Mouse (Mus musculus) limb, embryonic 14.5 days (tissue): ENCODE data around the gene Maml3. TPM values are rescaled to one million over a fixed set of nuclear protein-coding genes. Genes with fewer than 3 reads are reported as not detected.
A peak's percentile ranks its signal among the peaks of the same experiment; 100 is the strongest.

Experiments
- ATAC-seq: fragments of 200-750 bp; cut with Nextera tagmentation; 2 replicates; pipeline ENCODE4 v1.8.0; 2017; ENCODE audit warnings: low read depth, moderate number of reproducible peaks, moderate TSS enrichment; ENCODE audit not compliant: low FRiP score
- DNase-seq: peaks from one replicate; pipeline ENCODE4 v3.0.0-alpha.2; 2015; ENCODE audit warnings: low spot score
- H3K27ac ChIP-seq: fragments of 300-500 bp; sonication (generic); replicated peaks from 2 replicates; pipeline ENCODE4 v1.5.1; 2014; ENCODE audit warnings: low read depth, mild to moderate bottlenecking, low read length, moderate library complexity, mixed read lengths
- H3K27me3 ChIP-seq: fragments of 300-500 bp; sonication (generic); 2 replicates; pipeline ENCODE4 v1.6.1; 2014; ENCODE audit warnings: low read length, mixed read lengths; ENCODE audit not compliant: control insufficient read depth, insufficient read depth
- H3K36me3 ChIP-seq: fragments of 300-500 bp; sonication (generic); 2 replicates; pipeline ENCODE4 v1.6.1; 2014; ENCODE audit warnings: mild to moderate bottlenecking, low read length, moderate library complexity, mixed read lengths; ENCODE audit not compliant: control insufficient read depth, insufficient read depth
- H3K4me1 ChIP-seq: fragments of 300-500 bp; sonication (generic); 2 replicates; pipeline ENCODE4 v1.6.1; 2014; ENCODE audit warnings: antibody characterized with exemption, low read length, mixed read lengths; ENCODE audit not compliant: control insufficient read depth, insufficient read depth
- H3K4me2 ChIP-seq: fragments of 300-500 bp; sonication (generic); replicated peaks from 2 replicates; pipeline ENCODE4 v1.6.1; 2014; ENCODE audit warnings: low read depth, mild to moderate bottlenecking, low read length, moderate library complexity; ENCODE audit not compliant: severe bottlenecking
- H3K4me3 ChIP-seq: fragments of 300-500 bp; sonication (generic); replicated peaks from 2 replicates; pipeline ENCODE4 v1.5.1; 2014; ENCODE audit warnings: low read length
- H3K9ac ChIP-seq: fragments of 300-500 bp; sonication (generic); 2 replicates; pipeline ENCODE4 v1.6.1; 2014; ENCODE audit warnings: mild to moderate bottlenecking, low read depth, low read length, moderate library complexity; ENCODE audit not compliant: severe bottlenecking
- H3K9me3 ChIP-seq: fragments of 300-500 bp; sonication (generic); 2 replicates; pipeline ENCODE4 v1.6.1; 2016; ENCODE audit warnings: low read length; ENCODE audit not compliant: control insufficient read depth
- POLR2A ChIP-seq: fragments of 200-500 bp; IDR thresholded peaks from 2 replicates; pipeline ENCODE4 v1.8.0; 2012; ENCODE audit warnings: inconsistent platforms, mild to moderate bottlenecking, moderate library complexity, borderline replicate concordance; ENCODE audit not compliant: insufficient read depth, insufficient read length; ENCODE audit errors: extremely low read depth
- WGBS: fragments of 180-500 bp; shearing (Covaris S2); extraction: QIAGEN DNeasy Blood & Tissue Kit; methylation state at CpG from one replicate; pipeline ENCODE4 v1.1.7; 2014; 5-methylcytosine and 5-hydroxymethylcytosine counted together
- polyA plus RNA-seq, 2 experiments: library from polyadenylated mRNA; depleted of rRNA in 1 of 2; stranded (reverse) in 1 of 2; unstranded in 1 of 2; fragments of >200 nt; fragmentation: Nextera tagmentation in 1 of 2; extraction: Ambion mirVana in 1 of 2; gene quantifications; 2 replicates each; pipeline versions ENCODE4 v1.2.1 to v1.2.3; 2012 to 2014

The Maml3 gene
- polyA plus RNA-seq, 2 experiments = 5.4 to 5.6 TPM

DNA sequence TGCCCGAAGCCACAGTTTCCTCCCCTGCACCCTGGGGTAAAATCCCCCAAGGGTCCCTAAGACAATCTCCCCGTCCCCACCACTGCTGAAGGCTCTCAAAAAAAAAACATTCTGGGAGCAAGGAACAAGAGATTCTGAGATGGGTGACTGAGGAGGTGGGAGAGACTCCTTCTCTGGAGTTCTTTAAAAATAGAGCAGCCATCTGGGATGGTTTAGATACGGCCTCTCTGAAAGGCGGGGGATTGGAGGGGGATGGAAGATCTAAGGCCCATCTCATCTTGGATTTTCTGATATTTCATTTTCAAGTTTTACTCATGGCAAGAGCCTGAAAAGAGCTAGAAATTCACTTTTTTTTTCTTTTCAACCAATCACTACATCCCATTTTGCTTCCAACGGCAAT lies 219.4 kb downstream of the Maml3 start:
- H3K4me2 ChIP-seq = no peak overlapping the region
- no peaks in the 10 kb centered on the region for H3K27me3 ChIP-seq
- no peaks in the 10 kb centered on the region for H3K9me3 ChIP-seq
- WGBS = 77% methylated on average over 5 of the region's 5 CpGs
- peaks cover 25% of the 10 kb centered on the region for H3K4me1 ChIP-seq
- no peak for DNase-seq
- no peak for TF ChIP-seq POLR2A
- no peak overlapping the region for H3K4me3 ChIP-seq
- H3K36me3 ChIP-seq = no peaks in the 10 kb centered on the region
- no peak for ATAC-seq
- H3K27ac ChIP-seq = no peak overlapping the region
- no peak overlapping the region for H3K9ac ChIP-seq

GRCm38 (mm10) chr3:51881981-51882380 lies 222.9 kb downstream of the Maml3 start:
- Histone ChIP-seq H3K27ac (no peak overlapping the region), H3K4me3 (no peak overlapping the region), H3K4me2 (no peak overlapping the region), H3K27me3 (no peaks in the 10 kb centered on the region), H3K9me3 (no peaks in the 10 kb centered on the region), H3K4me1 (peaks cover 9% of the 10 kb centered on the region), H3K36me3 (no peaks in the 10 kb centered on the region), H3K9ac (no peak overlapping the region)
- WGBS = 36% methylated on average over 10 of the region's 10 CpGs
- ATAC-seq (peak; percentile 57; the same call in 1 of the 2 replicates), DNase-seq (peak; percentile 55)
- TF ChIP-seq POLR2A = no peak

DNA sequence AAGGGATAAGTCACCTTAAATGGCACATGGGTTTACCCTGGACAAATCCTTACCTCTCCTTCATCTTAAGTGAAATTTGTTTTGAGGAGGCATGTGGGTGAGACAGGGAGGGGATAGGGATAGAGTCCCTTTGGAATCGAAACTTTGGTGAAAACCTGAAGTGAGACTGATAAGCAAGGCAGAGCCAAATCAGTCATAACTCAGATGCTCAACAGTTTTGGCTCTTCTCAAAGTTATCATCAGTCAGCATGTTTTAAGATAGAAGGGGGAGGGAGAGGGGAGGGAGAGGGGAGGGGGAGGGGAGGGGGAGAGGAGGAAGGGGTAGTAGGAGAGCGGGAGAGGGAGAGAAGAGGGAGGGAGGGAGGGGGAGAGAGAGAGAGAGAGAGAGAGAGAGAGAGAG lies 223.5 kb downstream of the Maml3 start:
- WGBS = 61% methylated on average over 2 of the region's 2 CpGs
- peaks cover 9% of the 10 kb centered on the region for H3K4me1 ChIP-seq
- H3K9me3 ChIP-seq = no peaks in the 10 kb centered on the region
- TF ChIP-seq POLR2A = no peak
- H3K9ac ChIP-seq = no peak overlapping the region
- no peaks in the 10 kb centered on the region for H3K36me3 ChIP-seq
- no peak overlapping the region for H3K4me2 ChIP-seq
- DNase-seq (no peak), ATAC-seq (no peak)
- no peak overlapping the region for H3K4me3 ChIP-seq
- no peak overlapping the region for H3K27ac ChIP-seq
- no peaks in the 10 kb centered on the region for H3K27me3 ChIP-seq

DNA sequence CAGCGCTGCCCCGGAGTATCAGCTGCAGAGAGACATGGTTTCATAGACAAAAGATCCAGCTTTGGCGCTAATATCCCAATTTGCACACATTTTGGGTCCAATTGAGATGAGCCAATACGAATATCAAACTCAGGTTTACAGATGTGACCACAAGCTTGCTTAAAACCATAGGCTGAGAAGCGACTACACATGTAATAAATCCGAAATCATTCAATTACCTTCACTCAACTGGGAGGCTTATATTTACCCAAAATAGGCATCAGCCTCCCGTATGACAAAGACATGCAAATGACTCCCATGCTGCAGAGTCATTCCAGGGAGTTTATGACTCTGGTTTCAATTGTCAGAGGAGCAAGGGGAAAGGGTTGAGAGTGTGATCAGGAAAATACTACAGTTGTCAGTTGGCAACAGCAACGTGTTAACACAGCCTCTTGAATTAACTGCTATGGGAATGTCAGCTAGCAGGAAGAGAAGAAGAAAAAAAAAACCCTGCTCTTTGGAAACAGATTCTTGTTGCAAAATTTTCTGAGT lies 224.3 kb downstream of the Maml3 start:
- TF ChIP-seq POLR2A = no peak
- Histone ChIP-seq H3K9me3 (no peaks in the 10 kb centered on the region), H3K27ac (no peak overlapping the region), H3K27me3 (no peaks in the 10 kb centered on the region), H3K4me1 (peaks cover 9% of the 10 kb centered on the region), H3K36me3 (no peaks in the 10 kb centered on the region), H3K4me2 (no peak overlapping the region), H3K4me3 (no peak overlapping the region), H3K9ac (no peak overlapping the region)
- no peak for DNase-seq
- WGBS = 63% methylated on average over 8 of the region's 8 CpGs
- ATAC-seq = no peak

DNA sequence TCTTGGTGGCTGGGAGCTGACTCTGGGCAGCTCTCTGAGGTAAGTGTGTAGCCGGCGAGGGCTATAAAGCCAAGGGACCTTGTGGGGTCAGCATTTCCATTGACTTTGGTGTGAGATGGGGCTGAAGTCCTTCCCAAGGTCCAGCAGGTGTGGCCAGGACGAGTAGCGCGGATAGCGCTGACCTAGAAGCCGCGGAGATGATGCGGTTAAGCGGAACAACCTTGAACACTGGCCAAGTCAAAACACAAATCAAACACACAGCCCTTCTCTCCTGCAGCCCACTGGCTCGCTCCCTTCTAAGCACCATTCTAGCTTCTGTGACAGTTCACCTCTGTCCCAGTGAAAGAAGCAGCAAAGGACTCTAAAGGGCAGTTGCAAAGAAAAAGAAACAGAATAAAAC lies 225.7 kb downstream of the Maml3 start:
- Histone ChIP-seq H3K9me3 (no peaks in the 10 kb centered on the region), H3K36me3 (no peaks in the 10 kb centered on the region), H3K27ac (no peak overlapping the region), H3K4me3 (no peak overlapping the region), H3K4me2 (no peak overlapping the region), H3K4me1 (peaks cover 9% of the 10 kb centered on the region), H3K27me3 (no peaks in the 10 kb centered on the region), H3K9ac (no peak overlapping the region)
- ATAC-seq (no peak), DNase-seq (no peak)
- TF ChIP-seq POLR2A = no peak
- 85% methylated on average over 11 of the region's 11 CpGs for WGBS

DNA sequence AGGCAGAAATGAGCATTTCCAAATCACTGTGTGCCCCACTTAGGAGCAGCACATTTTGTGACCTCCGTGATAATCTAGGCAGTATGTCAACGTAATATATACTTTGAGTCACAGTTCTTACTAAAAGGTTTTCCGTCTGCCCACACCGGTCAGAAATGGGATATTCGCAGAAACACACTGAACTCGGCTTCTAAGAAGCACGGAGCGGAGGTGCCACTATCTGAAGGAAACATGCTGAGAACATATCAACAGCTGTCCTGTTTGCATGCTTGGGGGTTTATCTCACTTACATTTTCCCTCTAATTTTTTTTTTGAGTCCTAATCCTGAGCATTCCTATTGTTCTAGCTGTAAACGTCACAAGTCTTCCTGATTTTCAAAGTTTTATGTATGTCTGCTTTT lies 226.3 kb downstream of the Maml3 start:
- no peak for DNase-seq
- H3K4me3 ChIP-seq = no peak overlapping the region
- H3K27ac ChIP-seq = no peak overlapping the region
- H3K9me3 ChIP-seq = no peaks in the 10 kb centered on the region
- TF ChIP-seq POLR2A = no peak
- WGBS = 80% methylated on average over 9 of the region's 9 CpGs
- no peaks in the 10 kb centered on the region for H3K27me3 ChIP-seq
- H3K4me1 ChIP-seq = peaks cover 10% of the 10 kb centered on the region
- ATAC-seq = no peak
- H3K9ac ChIP-seq = no peak overlapping the region
- no peak overlapping the region for H3K4me2 ChIP-seq
- no peaks in the 10 kb centered on the region for H3K36me3 ChIP-seq
